Mouse (Mus musculus) testis, adult 2 months (tissue): ENCODE measurements at regions not wholly inside any gene's neighbourhood (a gene's known extent, or its start where the extent isn't known, plus 50 kb on each side); places are given as distances from the start of the nearest gene placed in this dataset.

Source experiments
- CTCF ChIP-seq: fragments of 200-500 bp; IDR thresholded peaks from 2 replicates; pipeline ENCODE4 v1.5.1; 2012; ENCODE audit warnings: low read depth, mild to moderate bottlenecking, inconsistent platforms, low read length, moderate library complexity; ENCODE audit not compliant: control insufficient read depth, insufficient read depth, insufficient replicate concordance
- POLR2A ChIP-seq: fragments of 200-500 bp; IDR thresholded peaks from 2 replicates; pipeline ENCODE4 v1.6.1; 2012; ENCODE audit warnings: low read depth, mild to moderate bottlenecking, inconsistent platforms, low read length, moderate library complexity; ENCODE audit not compliant: control insufficient read depth

GRCm38 (mm10) chr15:93879006-93879405 lies 283.3 kb upstream of the Prickle1 start:
- TF ChIP-seq CTCF = no peak
- TF ChIP-seq POLR2A = no peak
